Mouse (Mus musculus): ENCODE data around the gene Bag5.

- TF ChIP-seq CTCF (IDR thresholded peaks at IDR 0.05; ENCODE audit: low read depth), result no peak
- TF ChIP-seq EP300 (IDR thresholded peaks at IDR 0.05; ENCODE audit: low read depth), result no peak
Observed at GRCm38 (mm10) chr12:111710091-111710490, 3.0 kb downstream of the Bag5 start.
